Mouse (Mus musculus): ENCODE results near the gene Gpr39. TPM values are rescaled to one million over a fixed set of nuclear protein-coding genes. Genes with fewer than 3 reads are reported as not detected.

Gene Gpr39
- polyA plus RNA-seq, 1 experiment, result 0.11 TPM

DNA sequence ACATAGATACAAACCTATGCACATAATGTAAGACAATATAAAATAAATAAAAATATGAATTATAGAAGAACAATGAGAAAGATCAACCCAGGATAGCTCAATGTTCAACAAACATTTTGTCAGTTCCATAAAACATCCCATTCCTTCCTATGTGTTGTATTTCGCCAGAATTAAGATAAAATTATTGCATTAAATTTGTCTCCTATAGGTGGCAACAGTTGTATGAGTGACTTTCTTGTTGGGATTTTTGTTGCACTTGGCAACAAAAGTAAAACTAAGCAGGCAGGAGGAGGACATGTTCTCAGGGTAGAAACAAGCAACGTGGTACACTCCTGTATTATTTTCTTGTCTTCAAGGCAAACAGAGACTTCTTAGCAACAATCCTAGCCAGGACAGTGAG, 246.3 kb downstream of the Gpr39 start:
- no peak overlapping the region for H3K4me3 ChIP-seq (replicated peaks; ENCODE audit: insufficient read depth, low read depth, low read length)
- no peaks in the 10 kb centered on the region for H3K4me1 ChIP-seq (ENCODE audit: control insufficient read depth, insufficient read depth, low read length)
- TF ChIP-seq POLR2A (IDR thresholded peaks at IDR 0.05; ENCODE audit: borderline replicate concordance, insufficient read depth, low read length) (no peak), CTCF (IDR thresholded peaks at IDR 0.05; ENCODE audit: borderline replicate concordance, insufficient read depth, low read depth, low read length) (no peak)
- H3K27ac ChIP-seq (ENCODE audit: insufficient read depth, low read length), result no peak overlapping the region
- no peak for DNase-seq
- H3K27me3 ChIP-seq (ENCODE audit: control insufficient read depth, insufficient read depth, low read length), result no peaks in the 10 kb centered on the region; the same call in 1 of the 2 replicates
- WGBS, result 53% methylated on average over 2 of the region's 2 CpGs

Other genes with a start within 250 kb of the Gpr39 start
- gene Actr3, start 241.3 kb upstream of the Gpr39 start, polyA plus RNA-seq (2012; rRNA removed), result 94.2 TPM in 2 replicates
- gene Slc35f5, start 116.4 kb upstream of the Gpr39 start, polyA plus RNA-seq (2012; rRNA removed), result 17.3 and 18.9 TPM in 2 replicates
- 33.3 and 40.0 TPM in 2 replicates for gene Lypd1, start 236.1 kb downstream of the Gpr39 start, polyA plus RNA-seq (2012; rRNA removed)